Mouse (Mus musculus): Measurements from ENCODE around the gene Kif9. TPM values are rescaled to one million over a fixed set of nuclear protein-coding genes. Genes with fewer than 3 reads are reported as not detected.

Kif9 gene
- polyA plus RNA-seq, 1 experiment from 2014 or later: 1.6 TPM

Other genes starting within 250 kb of the Kif9 start
- 0.76 and 1.4 TPM in 2 replicates for gene Cspg5, start 233.2 kb upstream of the Kif9 start, polyA plus RNA-seq (2016; fragmentation: Nextera tagmentation; extraction: Ambion mirVana)
- gene Elp6, start 171.8 kb upstream of the Kif9 start, polyA plus RNA-seq (2016; fragmentation: Nextera tagmentation; extraction: Ambion mirVana): 37.2 and 40.9 TPM in 2 replicates
- 38.4 and 42.0 TPM in 2 replicates for gene Scap, start 143.7 kb upstream of the Kif9 start, polyA plus RNA-seq (2016; fragmentation: Nextera tagmentation; extraction: Ambion mirVana)
- gene Ptpn23, start 68.7 kb upstream of the Kif9 start, polyA plus RNA-seq (2016; fragmentation: Nextera tagmentation; extraction: Ambion mirVana): 18.3 and 20.2 TPM in 2 replicates
- gene Ngp, start 57.2 kb upstream of the Kif9 start, polyA plus RNA-seq (2016; fragmentation: Nextera tagmentation; extraction: Ambion mirVana): 0.69 and 0.95 TPM in 2 replicates
- 7.8 and 9.6 TPM in 2 replicates for gene Klhl18, start 264 bp upstream of the Kif9 start, polyA plus RNA-seq (2016; fragmentation: Nextera tagmentation; extraction: Ambion mirVana)
- 46.4 and 51.2 TPM in 2 replicates for gene Setd2, start 55.6 kb downstream of the Kif9 start, polyA plus RNA-seq (2016; fragmentation: Nextera tagmentation; extraction: Ambion mirVana)
- gene Nradd, start 147.5 kb downstream of the Kif9 start, polyA plus RNA-seq (2016; fragmentation: Nextera tagmentation; extraction: Ambion mirVana): 62.7 and 67.1 TPM in 2 replicates
- gene Nbeal2, start 177.2 kb downstream of the Kif9 start, polyA plus RNA-seq (2016; fragmentation: Nextera tagmentation; extraction: Ambion mirVana): 1.1 and 1.6 TPM in 2 replicates
- gene Ccdc12, start 179.5 kb downstream of the Kif9 start, polyA plus RNA-seq (2016; fragmentation: Nextera tagmentation; extraction: Ambion mirVana): 126 and 133 TPM in 2 replicates

Data from limb, embryonic 12.5 days (tissue).